Mouse (Mus musculus): ENCODE results near the gene Treml4.
"Not testable (repeated sequence)": the region's sequence is repeated elsewhere in the genome, so short reads cannot be mapped to it uniquely, and the experiment has no call there.

Gene Treml4

DNA sequence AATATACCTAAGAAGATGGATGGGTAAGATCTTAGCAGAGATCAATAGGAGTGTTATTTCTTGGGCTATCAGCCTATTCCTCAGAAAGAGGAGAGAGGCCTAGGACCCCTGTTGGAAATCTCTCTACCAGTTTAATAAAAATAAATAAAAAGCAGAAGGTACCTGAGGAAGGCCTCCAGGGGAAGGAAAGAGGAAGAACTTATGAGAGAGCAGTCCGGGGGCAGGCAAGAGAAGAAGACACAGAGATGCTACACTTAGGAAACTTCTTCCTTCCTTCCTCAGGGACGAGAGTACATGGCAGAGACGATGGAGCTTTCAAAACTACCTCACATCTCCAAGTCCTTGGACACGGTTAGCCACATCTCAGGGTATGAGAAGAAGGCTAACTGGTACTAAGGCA, 10.0 kb downstream of the Treml4 start:
- in situ Hi-C loops (cut with MboI), result loop anchor here (10.0 kb wide), 1 partner anchor 149 kb away; no protein-coding TSS in a partner anchor

DNA sequence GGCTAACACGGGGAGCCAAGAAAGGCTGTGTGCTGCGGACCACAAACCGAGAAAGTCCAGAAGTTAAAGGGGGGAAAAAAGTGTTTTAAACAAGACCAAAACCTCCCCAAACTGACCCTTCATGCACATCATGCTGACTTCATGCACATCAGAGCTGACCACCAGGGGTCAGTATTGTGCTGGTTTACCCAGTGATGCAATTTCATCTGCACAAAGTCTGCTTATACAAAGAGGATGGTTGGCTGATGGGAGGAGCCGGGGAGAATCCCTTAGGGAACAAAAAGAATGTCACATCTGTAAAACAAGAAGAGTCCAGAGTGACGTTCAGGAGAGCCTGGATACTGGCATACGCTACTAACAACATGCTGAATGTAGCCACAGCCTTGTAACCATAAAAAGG, 10.8 kb downstream of the Treml4 start:
- in situ Hi-C loops (cut with MboI), result loop anchor here (10.0 kb wide), 1 partner anchor 150 kb away; no protein-coding TSS in a partner anchor

DNA sequence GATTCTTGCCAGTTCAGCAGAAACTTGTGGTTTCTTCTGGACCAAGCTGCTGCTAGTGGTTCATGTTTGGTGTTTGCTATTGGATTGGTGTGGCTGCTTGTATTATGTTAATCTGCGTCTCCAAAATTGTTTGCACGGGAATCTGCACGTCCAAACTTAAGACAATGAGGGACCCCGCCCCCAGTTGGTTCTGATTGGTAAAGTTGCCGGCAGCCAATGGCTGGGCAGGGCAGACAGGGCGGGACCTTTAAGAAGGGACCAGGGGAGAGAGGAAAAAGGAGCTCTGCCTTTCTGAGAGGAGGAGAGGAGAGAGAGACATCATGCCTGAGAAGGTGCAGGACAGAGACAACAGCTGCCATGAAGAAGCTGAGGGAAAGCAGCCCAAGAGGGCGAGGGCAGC, 11.6 kb downstream of the Treml4 start:
- in situ Hi-C loops (cut with MboI), result loop anchor here (10.0 kb wide), 1 partner anchor 151 kb away; no protein-coding TSS in a partner anchor

DNA sequence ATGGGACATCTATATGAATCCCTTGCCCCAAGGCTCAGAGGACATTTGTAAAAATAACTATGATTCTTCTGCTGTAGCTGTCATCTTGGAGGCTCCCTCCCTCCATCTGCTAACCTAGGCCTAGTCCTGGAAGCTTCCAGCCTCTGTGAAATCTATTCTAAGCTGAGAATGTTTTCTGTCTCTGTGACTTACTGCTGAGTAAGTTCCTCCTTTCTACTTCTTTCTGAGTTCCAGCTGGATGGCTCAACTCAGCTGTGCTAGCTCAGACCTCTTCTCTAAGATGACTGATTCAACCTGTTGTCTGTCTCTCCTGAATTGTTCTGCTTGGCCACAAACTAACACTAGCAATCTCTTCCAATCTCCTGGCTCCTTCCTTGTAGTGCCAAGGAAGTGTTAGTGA, 14.3 kb downstream of the Treml4 start:
- in situ Hi-C loops (cut with MboI), result loop anchor here (10.0 kb wide), 1 partner anchor 154 kb away; no protein-coding TSS in a partner anchor

DNA sequence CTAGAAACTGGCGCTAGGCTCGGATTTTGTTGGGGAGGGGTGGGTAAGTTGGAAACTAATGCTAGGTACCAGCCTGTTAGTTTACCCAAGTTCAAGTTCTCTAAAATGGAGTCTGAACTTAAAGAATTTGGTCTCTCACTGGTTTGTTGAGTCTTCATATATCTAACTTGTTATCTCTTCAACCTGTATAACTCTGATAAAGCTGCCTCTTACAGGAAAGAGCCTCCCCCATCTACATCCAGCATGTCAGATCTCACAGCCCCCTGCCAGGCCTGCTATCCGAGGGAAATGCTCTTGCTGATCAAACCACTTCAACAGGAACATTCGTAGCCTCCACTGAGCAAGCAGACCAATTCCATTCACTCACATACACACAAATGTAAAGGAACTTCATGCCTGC, 14.9 kb downstream of the Treml4 start:
- in situ Hi-C loops (cut with MboI), result loop anchor here (10.0 kb wide), 1 partner anchor 154 kb away; no protein-coding TSS in a partner anchor

DNA sequence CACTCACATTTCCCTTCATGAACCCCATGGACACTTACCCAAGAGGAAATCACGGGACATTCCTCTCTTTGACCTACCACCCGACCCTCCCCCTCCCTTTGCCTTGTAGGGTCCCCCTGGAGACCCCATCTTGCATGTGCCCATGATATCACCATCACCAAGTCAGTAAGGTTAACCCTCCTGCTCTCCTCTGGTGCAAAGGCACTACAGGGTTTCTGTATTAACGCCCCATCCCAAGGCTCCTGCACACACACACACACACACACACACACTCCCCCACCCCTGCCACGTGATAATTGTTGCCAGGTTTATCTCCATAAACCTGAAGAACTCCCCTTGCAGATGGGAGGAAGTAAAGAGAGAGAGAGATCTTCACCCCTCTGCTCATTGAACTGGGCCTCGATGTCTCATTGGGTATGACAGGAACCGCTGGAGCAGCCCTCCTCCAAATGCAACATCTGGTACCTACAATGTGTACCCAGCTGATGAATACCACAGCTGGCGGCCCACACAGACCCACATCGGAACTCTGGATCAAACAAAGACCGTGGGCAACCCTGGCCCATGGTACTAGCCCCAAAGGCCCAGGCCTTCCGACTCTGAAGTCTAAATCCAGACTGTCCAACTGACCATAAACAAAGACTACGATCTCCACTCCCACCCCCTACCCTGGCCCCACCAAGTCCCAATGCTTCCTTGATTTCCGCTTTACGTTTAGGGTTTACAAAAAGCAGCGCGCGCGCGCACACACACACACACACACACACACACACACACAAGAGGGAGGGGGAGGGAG, 17.0 kb downstream of the Treml4 start:
- in situ Hi-C loops (cut with MboI), result loop anchor here (5.0 kb wide), 1 partner anchor 56 kb away; no protein-coding TSS in a partner anchor

DNA sequence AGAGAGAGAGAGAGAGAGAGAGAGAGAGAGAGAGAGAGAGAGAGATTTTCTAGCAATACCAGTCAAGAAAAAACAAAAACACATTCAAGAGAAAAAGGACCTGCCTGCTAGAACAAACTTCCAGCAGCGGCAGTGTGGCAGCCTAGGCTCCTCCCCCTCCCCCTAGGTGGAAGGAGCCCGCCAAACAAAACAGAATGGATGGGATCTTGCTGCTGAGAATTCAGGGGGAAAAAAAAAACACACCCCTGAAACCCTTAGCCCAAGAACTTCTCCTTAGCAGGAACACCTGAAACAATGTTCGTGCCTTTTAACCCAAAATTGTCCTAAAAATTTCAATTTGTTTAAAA, 17.6 kb downstream of the Treml4 start:
- in situ Hi-C loops (cut with MboI), result loop anchor here (5.0 kb wide), 1 partner anchor 56 kb away; no protein-coding TSS in a partner anchor

DNA sequence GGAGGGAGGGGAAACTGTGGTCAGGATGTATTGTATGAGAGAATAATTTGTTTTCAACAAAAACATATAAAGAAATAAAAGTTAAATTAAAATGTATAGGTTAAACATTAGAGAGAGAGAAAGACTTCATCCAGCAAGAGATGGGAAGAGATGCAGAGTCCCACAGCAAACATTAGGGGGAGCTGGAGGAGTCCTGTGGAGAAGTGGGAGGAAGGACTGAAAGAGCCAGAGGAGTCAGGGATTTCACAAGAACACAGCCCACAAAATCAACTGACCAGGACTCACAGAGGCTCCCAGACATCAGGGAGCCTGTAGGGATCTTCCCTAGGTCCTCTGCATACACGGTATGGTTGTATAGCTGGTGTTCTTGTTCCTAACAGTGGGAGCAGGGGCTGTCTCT, 22.7 kb downstream of the Treml4 start:
- in situ Hi-C loops (cut with MboI), result no loop called here

DNA sequence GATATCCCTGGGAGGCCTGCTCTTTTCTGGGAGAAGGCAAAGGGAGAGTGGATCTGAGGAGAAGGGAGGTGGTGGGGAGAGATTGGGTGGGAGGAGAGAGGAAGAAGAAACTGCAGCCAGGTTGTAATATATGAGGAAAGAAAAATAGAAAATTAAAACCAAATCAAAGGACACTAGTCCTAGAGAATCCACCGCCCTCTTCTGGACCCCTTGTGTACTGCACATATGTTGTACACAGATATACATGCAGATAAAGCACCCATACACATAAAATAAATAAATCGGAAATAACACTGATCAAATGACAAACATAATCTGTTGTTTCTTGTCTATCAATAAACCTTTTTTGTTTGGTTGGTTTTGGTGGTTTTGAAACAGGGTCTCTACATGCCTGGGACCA, 23.2 kb downstream of the Treml4 start:
- in situ Hi-C loops (cut with MboI), result no loop called here

DNA sequence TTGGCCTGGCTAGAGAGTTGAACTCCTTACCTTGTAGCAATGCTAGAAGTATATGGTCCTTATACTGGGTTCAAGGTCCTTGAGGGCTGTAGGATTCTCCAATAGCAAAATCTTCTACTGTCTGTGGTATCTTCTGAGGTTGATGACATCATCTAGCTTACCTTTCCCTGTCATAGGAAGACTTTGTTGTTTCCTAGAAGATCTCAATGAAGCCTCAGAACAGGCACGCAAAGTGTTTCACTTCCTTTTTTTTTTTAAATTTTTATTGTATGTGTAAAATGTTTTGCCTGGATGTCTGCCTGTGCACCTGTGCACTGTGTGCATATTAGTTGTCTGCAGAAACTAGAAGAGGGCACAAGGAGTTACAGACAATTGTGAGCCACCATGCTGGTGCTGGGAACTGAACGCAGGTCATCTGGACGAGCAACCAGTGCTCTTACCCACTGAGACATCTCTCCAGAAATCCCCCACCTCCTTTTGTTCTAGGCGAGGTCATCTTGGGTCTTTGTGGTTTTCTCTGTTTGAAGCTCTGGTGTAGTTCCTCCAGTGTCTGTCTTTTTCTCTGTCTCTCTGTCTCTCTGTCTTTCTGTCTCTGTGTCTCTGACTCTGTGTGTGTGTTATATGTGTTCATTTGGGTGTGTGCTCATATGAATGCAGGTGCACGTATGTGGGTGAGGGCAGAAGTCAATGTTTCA, 29.6 kb downstream of the Treml4 start:
- in situ Hi-C loops (cut with MboI), result no loop called here

DNA sequence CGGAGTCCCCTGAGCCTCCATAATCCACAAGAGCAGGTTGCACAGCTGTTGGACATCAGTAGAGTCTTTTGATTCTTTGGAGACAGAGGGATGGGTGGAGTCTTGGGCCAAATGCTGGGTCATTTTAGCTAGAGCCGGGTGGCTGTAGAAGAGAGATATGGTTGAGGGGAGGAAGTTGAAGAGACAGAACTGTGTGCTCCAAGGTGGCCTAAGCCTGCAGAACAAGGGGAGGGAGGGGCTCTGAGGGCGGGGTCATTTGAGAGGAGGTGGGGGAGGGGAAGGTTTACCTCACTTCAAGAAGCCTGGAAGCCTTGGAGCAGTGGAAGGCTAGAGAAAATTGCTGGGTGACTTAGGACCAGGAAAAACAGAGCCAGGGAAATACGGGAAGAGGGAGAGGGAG, 35.1 kb downstream of the Treml4 start, which contains the start of gene Treml2:
Gene Treml2, plus strand, starts transcription at position 296 of the 400 bp plus-strand sequence.
- in situ Hi-C loops (cut with MboI), result no loop called here

DNA sequence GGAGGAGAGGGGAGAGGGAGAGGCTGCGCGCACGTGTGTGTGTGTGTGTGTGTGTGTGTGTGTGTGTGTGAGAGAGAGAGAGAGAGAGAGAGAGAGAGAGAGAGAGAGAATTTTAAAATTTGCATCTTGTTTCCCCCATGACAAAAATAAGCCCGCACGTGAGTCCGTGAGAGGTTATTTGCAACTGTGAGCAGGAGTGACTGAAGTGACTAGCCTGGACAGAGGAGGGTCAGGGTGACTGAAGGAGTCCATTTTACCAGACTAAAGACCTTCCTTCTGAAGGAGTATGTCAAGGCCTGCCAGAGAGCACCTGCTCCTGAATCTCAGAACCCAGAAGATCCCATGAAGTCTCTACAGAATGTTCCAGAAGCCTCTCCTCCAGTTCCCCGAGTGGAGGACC, 35.7 kb downstream of the Treml4 start:
- in situ Hi-C loops (cut with MboI), result no loop called here

DNA sequence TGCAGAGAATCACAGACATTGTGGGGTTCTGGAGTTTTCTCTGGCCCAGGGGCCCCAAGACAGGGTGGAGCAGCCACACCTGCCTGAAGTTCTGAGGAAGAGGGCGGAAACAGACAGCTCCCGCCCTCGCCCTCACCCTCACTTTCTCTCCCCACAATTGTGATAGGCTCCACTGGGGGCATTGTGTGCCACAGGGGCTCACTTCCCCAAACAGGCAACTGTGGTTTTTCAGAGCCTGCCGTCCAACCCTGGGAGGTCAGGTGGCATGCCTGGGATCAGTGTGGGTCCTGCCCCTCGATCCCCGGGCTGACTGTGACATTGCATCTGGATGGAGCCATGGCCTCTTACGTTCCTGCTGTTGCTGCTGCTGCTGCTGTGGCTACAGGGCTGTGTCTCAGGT, 36.1 kb downstream of the Treml4 start:
- in situ Hi-C loops (cut with MboI), result no loop called here

DNA sequence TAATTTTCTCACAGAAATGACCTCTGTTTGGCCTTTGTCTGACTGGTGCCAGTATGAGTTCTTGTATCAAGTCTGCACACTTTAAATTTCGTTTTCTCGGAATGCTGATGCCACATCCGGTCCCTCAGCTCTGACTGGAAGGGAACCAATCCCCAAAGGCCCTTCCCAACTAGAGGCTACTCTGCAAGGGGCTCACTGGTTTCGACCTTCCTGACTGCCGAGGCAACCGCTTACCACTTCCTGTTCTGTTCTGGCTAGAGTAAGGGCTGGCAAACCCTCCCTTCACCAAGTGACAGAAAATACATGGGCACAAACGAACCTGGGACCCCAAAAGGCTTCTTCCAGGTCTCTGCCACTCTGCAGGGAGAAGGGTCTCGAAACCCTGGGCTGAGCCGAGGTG, 36.8 kb downstream of the Treml4 start:
- in situ Hi-C loops (cut with MboI), result no loop called here

DNA sequence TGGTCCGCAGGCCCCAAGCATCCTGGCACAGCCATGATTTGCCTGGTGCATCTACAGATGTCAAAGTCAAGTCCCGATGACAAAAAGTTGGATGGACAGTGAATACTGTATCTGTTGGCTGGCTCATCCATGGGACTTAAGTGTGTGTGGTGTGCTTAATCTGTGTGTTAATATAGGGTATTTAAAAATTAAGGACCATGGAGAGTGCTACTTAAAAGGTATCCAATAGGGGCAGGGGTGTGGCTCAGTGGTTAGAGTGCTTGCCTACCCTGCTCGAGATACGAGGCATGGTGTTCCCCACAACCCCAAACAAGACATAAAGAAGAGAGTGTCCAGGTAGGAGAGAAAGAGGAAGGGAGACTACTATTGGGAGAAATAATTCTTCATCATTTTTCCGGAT, 37.7 kb downstream of the Treml4 start:
- in situ Hi-C loops (cut with MboI), result no loop called here

DNA sequence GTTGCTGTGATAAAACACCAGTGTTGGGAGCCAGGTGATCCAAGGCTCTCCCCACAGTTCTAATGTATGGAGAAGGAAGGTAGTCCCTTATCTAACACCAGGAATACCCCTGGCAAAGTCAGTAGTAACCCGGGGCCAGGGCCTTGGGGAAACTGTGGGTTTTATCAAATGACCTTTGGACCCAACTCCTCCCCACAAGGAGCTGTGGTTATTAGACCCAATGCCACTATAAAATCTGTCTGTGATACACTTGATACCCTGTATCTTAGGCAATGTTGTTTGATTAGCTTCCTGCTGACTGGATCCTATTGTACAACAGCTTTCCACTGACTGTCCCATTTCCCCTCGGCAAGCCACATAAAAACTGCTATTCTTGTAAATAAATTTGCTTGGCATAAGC, 48.0 kb downstream of the Treml4 start:
- in situ Hi-C loops (cut with MboI), result no loop called here

DNA sequence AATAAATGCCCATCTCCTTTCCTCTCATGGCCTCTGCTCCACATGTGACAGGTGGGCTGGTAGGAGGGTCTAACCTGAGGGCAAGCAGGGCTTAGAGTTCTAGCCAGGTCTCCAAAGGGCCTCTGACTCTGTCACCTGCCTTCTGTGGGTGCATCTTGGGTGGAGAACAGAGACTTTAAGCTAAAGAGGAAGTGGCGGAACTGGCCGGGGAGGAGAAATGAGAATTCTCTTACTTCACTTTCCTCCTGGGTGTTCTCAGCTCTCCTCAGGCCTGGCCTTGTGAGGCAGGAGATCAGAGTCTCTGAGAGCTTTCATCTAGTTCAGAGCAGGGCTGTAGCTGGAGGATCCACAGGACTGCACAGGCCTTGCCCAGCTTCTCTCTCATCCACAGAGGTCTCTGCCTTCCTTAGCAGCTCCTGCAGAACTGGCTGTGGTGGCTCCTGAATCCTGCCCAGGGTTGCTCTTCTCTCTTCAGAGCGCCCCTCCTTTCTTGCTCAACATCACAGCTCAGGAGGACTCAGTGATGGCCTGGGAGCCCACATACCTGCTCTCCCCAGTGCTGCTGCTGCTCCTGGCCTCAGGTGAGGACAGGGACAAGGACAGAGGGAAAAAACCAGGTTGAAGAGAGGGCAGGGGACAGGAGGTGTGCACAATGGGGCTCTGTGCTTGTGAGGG, 51.9 kb downstream of the Treml4 start, which contains the start of gene B430306N03Rik:
Gene B430306N03Rik, plus strand, starts transcription at position 237 of the 675 bp plus-strand sequence.
- in situ Hi-C loops (cut with MboI), result not testable (repeated sequence)

DNA sequence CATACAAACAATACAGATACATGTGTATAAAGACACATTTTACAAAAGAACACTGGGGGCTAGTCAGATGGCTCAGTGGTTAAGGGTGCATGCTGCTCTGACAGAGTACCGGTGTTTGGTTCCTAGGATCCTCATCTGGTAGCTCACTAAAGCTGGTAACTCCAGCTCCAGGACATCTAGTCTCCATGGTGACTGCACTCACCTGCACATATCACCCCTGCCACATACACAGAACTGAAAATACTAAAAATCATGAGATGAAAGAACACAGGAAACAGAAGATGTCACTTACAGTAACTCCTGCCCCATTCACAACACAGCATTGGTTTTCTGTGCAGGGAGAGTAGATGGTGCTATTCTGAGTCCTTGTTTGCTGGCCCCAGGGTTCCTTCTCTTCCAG, 54.6 kb downstream of the Treml4 start:
- in situ Hi-C loops (cut with MboI), result no loop called here

DNA sequence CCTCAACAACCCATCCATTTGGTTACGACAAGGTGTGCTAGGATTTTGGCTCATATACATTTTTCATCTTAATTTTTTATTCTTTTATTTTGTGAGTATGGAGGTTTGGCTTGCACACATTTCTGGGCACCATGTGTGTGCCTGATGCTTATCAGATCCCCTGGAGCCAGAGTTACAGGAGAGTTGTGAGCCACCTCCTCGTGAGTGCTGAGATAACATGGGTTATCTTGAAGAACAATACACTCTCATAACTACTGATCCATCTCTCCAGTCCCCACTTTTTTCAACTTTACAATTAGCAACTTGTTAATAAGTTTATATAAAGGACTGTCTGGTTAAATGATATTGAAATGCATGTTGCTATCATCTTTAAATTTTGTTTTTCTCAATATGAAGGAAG, 57.2 kb downstream of the Treml4 start:
- in situ Hi-C loops (cut with MboI), result no loop called here

DNA sequence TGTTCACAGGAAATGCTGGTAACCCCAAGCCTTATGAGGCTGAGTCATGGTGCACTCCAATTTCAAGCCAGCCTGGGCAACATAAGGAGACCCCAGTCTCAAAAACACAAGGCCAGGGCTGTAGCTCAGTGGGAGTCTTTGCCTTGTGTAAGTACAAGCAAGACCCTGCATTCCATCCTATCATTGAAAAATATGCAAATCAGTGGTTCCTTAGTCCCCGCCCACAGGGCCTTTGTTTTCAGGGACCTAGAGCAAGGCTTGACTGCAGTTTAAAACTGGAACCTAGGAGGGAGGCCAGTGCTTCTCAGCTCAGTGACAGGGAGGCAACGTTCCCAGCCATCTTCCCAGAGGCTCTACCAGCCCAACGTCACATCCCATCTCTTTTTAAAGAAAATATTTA, 59.1 kb downstream of the Treml4 start:
- in situ Hi-C loops (cut with MboI), result no loop called here

DNA sequence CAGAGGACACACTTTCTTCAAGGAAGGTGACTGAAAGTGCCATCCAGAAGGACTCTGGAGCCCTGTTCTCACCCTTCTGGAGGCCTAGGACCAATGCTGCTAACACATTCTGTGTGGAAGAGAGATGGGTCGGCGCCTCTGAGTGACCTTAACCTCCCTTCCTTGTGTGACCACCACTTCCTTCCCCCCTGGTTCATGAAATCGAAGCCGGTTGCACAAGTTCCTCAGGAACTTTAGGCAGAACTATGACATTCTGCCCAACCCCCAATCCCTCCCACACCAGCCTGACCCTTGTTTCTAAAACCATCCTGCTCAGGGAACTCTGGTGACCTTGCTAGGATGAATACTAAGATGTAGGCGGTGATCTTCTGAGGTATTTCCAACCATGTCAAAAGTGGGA, 60.2 kb downstream of the Treml4 start:
- in situ Hi-C loops (cut with MboI), result no loop called here
